Mouse (Mus musculus) myocyte (in vitro differentiated cells): Measurements from ENCODE around the gene Amn1.

Source experiments
- E2F4 ChIP-seq: IDR thresholded peaks from one replicate; pipeline ENCODE4 v1.6.1; 2011; ENCODE audit warnings: mild to moderate bottlenecking, control low read depth, moderate library complexity; ENCODE audit not compliant: insufficient read depth
- MAX ChIP-seq: IDR thresholded peaks from one replicate; pipeline ENCODE4 v1.6.1; 2011; ENCODE audit warnings: low read depth, mild to moderate bottlenecking, control low read depth
- MYOD1 ChIP-seq, 3 experiments: IDR thresholded peaks; one replicate each; pipeline ENCODE4 v1.6.1; 2011; ENCODE audit warnings: control low read depth in 2 of 3, low read depth in 2 of 3, mild to moderate bottlenecking in 2 of 3, moderate library complexity in 1 of 3; ENCODE audit not compliant: insufficient read length in 2 of 3, control insufficient read depth in 1 of 3
- MYOG ChIP-seq, 3 experiments: IDR thresholded peaks; one replicate each; pipeline ENCODE4 v1.6.1; 2011; ENCODE audit warnings: control low read depth in 2 of 3, low read depth in 2 of 3, mild to moderate bottlenecking in 2 of 3; ENCODE audit not compliant: insufficient read length in 2 of 3, control insufficient read depth in 1 of 3, insufficient read depth in 1 of 3
- POLR2A ChIP-seq: IDR thresholded peaks from one replicate; pipeline ENCODE4 v1.6.1; 2011; ENCODE audit warnings: low read depth, mild to moderate bottlenecking, control low read depth, moderate library complexity; ENCODE audit not compliant: insufficient read length
- POLR2AphosphoS2 ChIP-seq: IDR thresholded peaks from one replicate; pipeline ENCODE4 v1.6.1; 2011; ENCODE audit warnings: low read depth, control low read depth; ENCODE audit not compliant: insufficient read length
- SRF ChIP-seq: IDR thresholded peaks from one replicate; pipeline ENCODE4 v1.6.1; 2011; ENCODE audit warnings: low read depth; ENCODE audit not compliant: control insufficient read depth, insufficient read length
- USF1 ChIP-seq: IDR thresholded peaks from one replicate; pipeline ENCODE4 v1.6.1; 2011; ENCODE audit warnings: low read depth, mild to moderate bottlenecking, control low read depth, moderate library complexity

DNA sequence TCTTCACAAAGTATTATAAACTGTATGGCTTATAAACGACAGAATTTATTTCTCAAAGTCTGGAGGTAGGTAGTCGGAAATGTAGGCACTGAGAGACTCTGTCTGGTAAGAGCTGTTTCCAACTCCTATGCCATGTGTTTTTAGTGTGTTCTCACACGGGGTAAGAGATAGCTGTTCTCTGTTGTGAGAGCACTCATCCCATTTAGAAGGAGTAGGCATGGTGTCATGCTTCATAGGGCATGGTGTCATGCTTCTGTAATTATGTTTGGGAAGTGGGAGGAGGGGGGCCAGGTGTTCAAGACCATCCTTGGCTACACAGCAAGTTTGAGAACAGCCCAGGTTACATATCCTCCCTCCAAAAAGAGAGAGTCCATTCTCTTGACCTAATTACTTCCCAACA is 80.9 kb downstream of the Amn1 start:
- no peak for TF ChIP-seq POLR2A
- TF ChIP-seq USF1 = no peak
- no peak for TF ChIP-seq POLR2AphosphoS2
- TF ChIP-seq MYOD1 (IDR thresholded peaks at IDR 0.05; ENCODE audit: control insufficient read depth in 1 of 3, insufficient read length in 2 of 3, low read depth in 2 of 3) = no peak
- no peak for TF ChIP-seq MYOG (IDR thresholded peaks at IDR 0.05; ENCODE audit: control insufficient read depth in 1 of 3, insufficient read depth in 1 of 3, insufficient read length in 2 of 3, low read depth in 2 of 3)
- TF ChIP-seq SRF = no peak
- no peak for TF ChIP-seq MAX
- TF ChIP-seq E2F4 = no peak
